Mouse (Mus musculus) cerebellum, adult 2 months (tissue): ENCODE data around the gene Otof. TPM values are rescaled to one million over a fixed set of nuclear protein-coding genes. Genes with fewer than 3 reads are reported as not detected.

Experiments used
- DNase-seq, 2 experiments: peaks; one replicate each; pipeline ENCODE4 v3.0.0; 2021
- H3K27ac ChIP-seq: fragments of 200-500 bp; 2 replicates; pipeline ENCODE4 v1.5.1; 2012; ENCODE audit warnings: low read length, control low read depth, inconsistent platforms; ENCODE audit not compliant: insufficient read depth
- H3K27me3 ChIP-seq: fragments of 200-500 bp; 2 replicates; pipeline ENCODE4 v1.6.1; 2012; ENCODE audit warnings: inconsistent platforms, mild to moderate bottlenecking, low read length, moderate library complexity; ENCODE audit not compliant: control insufficient read depth, insufficient read depth
- H3K4me1 ChIP-seq: fragments of 200-500 bp; 2 replicates; pipeline ENCODE4 v1.6.1; 2011; ENCODE audit warnings: low read length; ENCODE audit not compliant: control insufficient read depth, insufficient read depth
- H3K4me3 ChIP-seq: fragments of 200-500 bp; replicated peaks from 2 replicates; pipeline ENCODE3; 2011; ENCODE audit warnings: mild to moderate bottlenecking, low read depth, low read length, control low read depth; ENCODE audit not compliant: insufficient read depth
- CTCF ChIP-seq: fragments of 200-500 bp; IDR thresholded peaks from 2 replicates; pipeline ENCODE4 v1.5.1; 2011; ENCODE audit warnings: low read depth, mild to moderate bottlenecking, control low read depth, low read length, moderate library complexity, borderline replicate concordance; ENCODE audit not compliant: insufficient read depth
- POLR2A ChIP-seq: fragments of 200-500 bp; IDR thresholded peaks from 2 replicates; pipeline ENCODE4 v1.6.1; 2011; ENCODE audit warnings: low read length, control low read depth, borderline replicate concordance; ENCODE audit not compliant: insufficient read depth
- WGBS: fragments of 180-500 bp; shearing (Covaris S2); methylation state at CpG from one replicate; pipeline ENCODE4 v1.1.7; 2018; 5-methylcytosine and 5-hydroxymethylcytosine counted together
- polyA plus RNA-seq: library from polyadenylated mRNA; depleted of rRNA; stranded (reverse); fragments of >200 nt; gene quantifications from 2 replicates; pipeline ENCODE4 v1.2.3, GENCODE M21; 2012

The Otof gene
- polyA plus RNA-seq, 1 experiment = 3.1 TPM

GRCm38 (mm10) chr5:30484591-30484990 is 22.9 kb upstream of the Otof start:
- H3K27me3 ChIP-seq = no peaks in the 10 kb centered on the region
- no peak overlapping the region for H3K4me3 ChIP-seq
- no peak for DNase-seq
- no peak overlapping the region for H3K27ac ChIP-seq
- WGBS = 69% methylated on average over 5 of the region's 5 CpGs
- TF ChIP-seq CTCF = no peak
- no peak for TF ChIP-seq POLR2A
- peaks cover 10% of the 10 kb centered on the region; the same call in 1 of the 2 replicates for H3K4me1 ChIP-seq

- no peak for TF ChIP-seq POLR2A
- TF ChIP-seq CTCF = no peak
- peaks cover 10% of the 10 kb centered on the region; the same call in 1 of the 2 replicates for H3K4me1 ChIP-seq
- no peak overlapping the region for H3K4me3 ChIP-seq
- WGBS = 29% methylated on average over 8 of the region's 8 CpGs
- no peak overlapping the region for H3K27ac ChIP-seq
- H3K27me3 ChIP-seq = no peaks in the 10 kb centered on the region
- DNase-seq = peak in 1 of 2 experiments; percentile 43
These were observed 21.8 kb upstream of the Otof start for GRCm38 (mm10) chr5:30483533-30483932.

GRCm38 (mm10) chr5:30482319-30482718 is 20.6 kb upstream of the Otof start:
- peak; percentile 63 to 76 for DNase-seq
- TF ChIP-seq POLR2A (no peak), CTCF (peak; percentile 81)
- no peak overlapping the region for H3K4me3 ChIP-seq
- H3K27me3 ChIP-seq = no peaks in the 10 kb centered on the region
- H3K27ac ChIP-seq = no peak overlapping the region
- WGBS = 20% methylated on average over 5 of the region's 5 CpGs
- peaks cover 10% of the 10 kb centered on the region; the same call in 1 of the 2 replicates for H3K4me1 ChIP-seq

GRCm38 (mm10) chr5:30476534-30476933 is 14.8 kb upstream of the Otof start:
- no peaks in the 10 kb centered on the region; the same call in 1 of the 2 replicates for H3K4me1 ChIP-seq
- peak; percentile 31 to 37 for DNase-seq
- TF ChIP-seq CTCF = peak; percentile 89
- TF ChIP-seq POLR2A = no peak

GRCm38 (mm10) chr5:30472148-30472547 is 10.4 kb upstream of the Otof start:
- Histone ChIP-seq H3K4me1 (no peaks in the 10 kb centered on the region; the same call in 1 of the 2 replicates), H3K27me3 (no peaks in the 10 kb centered on the region), H3K4me3 (no peak overlapping the region), H3K27ac (no peak overlapping the region)
- DNase-seq = no peak
- 85% methylated on average over 5 of the region's 5 CpGs for WGBS
- TF ChIP-seq POLR2A = no peak
- TF ChIP-seq CTCF = no peak

More at GRCm38 (mm10) chr5:30476534-30476933, 14.8 kb upstream of the Otof start:
- 36% methylated on average over 10 of the region's 10 CpGs for WGBS
- Histone ChIP-seq H3K27ac (no peak overlapping the region), H3K27me3 (no peaks in the 10 kb centered on the region), H3K4me3 (no peak overlapping the region)

GRCm38 (mm10) chr5:30470454-30470853 is 8.7 kb upstream of the Otof start:
- Histone ChIP-seq H3K4me1 (no peaks in the 10 kb centered on the region; the same call in 1 of the 2 replicates), H3K27ac (no peak overlapping the region), H3K27me3 (no peaks in the 10 kb centered on the region), H3K4me3 (no peak overlapping the region)
- no peak for DNase-seq
- 70% methylated on average over 6 of the region's 6 CpGs for WGBS
- TF ChIP-seq CTCF (no peak), POLR2A (no peak)

- no peaks in the 10 kb centered on the region for H3K27me3 ChIP-seq
- peaks cover 6% of the 10 kb centered on the region; the same call in 1 of the 2 replicates for H3K4me1 ChIP-seq
- H3K27ac ChIP-seq = no peak overlapping the region
- H3K4me3 ChIP-seq = peak overlapping the region; percentile 22
- WGBS = 12% methylated on average over 9 of the region's 9 CpGs
- no peak for DNase-seq
- TF ChIP-seq POLR2A = no peak
- no peak for TF ChIP-seq CTCF
These were observed 4.6 kb upstream of the Otof start for GRCm38 (mm10) chr5:30466315-30466714.

- WGBS = 9% methylated on average over 21 of the region's 21 CpGs
- no peak within 1 kb of the TSS for H3K27ac ChIP-seq
- no peaks in the 10 kb centered on the region for H3K27me3 ChIP-seq
- H3K4me1 ChIP-seq = peaks cover 8% of the 10 kb centered on the region; the same call in 1 of the 2 replicates
- TF ChIP-seq CTCF = no peak
- TF ChIP-seq POLR2A = no peak
- peak in 1 of 2 experiments; percentile 26 for DNase-seq
- H3K4me3 ChIP-seq = peak within 1 kb of the TSS; percentile 22
These were observed 4.1 kb upstream of the Otof start, which contains the start of gene 1700001C02Rik for GRCm38 (mm10) chr5:30465861-30466260. TSS of gene 1700001C02Rik (plus strand) at chr5:30466047.
